Mouse (Mus musculus): ENCODE measurements around the gene Hist1h2bn.
"Not testable (repeated sequence)": the region's sequence is repeated elsewhere in the genome, so short reads cannot be mapped to it uniquely, and the experiment has no call there.

Gene Hist1h2bn

GRCm38 (mm10) chr13:21782361-21783254 is 28.7 kb downstream of the Hist1h2bn start:
- DNase-seq, result not testable (repeated sequence)

GRCm38 (mm10) chr13:21783255-21783617 is 29.3 kb downstream of the Hist1h2bn start, which contains the start of gene Hist1h3i:
TSS of gene Hist1h3i (minus strand) at chr13:21783370.
- DNase-seq, result peak; percentile 78

GRCm38 (mm10) chr13:21783734-21784161 is 29.8 kb downstream of the Hist1h2bn start:
- DNase-seq, result peak; percentile 29

- no peak for DNase-seq
Observed at GRCm38 (mm10) chr13:21784311-21784710, 30.4 kb downstream of the Hist1h2bn start.

GRCm38 (mm10) chr13:21786189-21786898 is 32.4 kb downstream of the Hist1h2bn start:
- no peak for DNase-seq

- DNase-seq, result peak; percentile 95
Observed at GRCm38 (mm10) chr13:21786899-21787629, 33.1 kb downstream of the Hist1h2bn start, which contains the start of the genes Hist1h2an and Hist1h2bp. TSS of gene Hist1h2an (minus strand) at chr13:21787218. TSS of gene Hist1h2bp (plus strand) at chr13:21787461.

- DNase-seq, result no peak
Observed at GRCm38 (mm10) chr13:21787760-21788593, 34.1 kb downstream of the Hist1h2bn start.

GRCm38 (mm10) chr13:21789925-21790324 is 36.0 kb downstream of the Hist1h2bn start:
- DNase-seq, result no peak

GRCm38 (mm10) chr13:21790601-21791283 is 36.8 kb downstream of the Hist1h2bn start:
- DNase-seq, result no peak

GRCm38 (mm10) chr13:21795584-21795983 is 41.7 kb downstream of the Hist1h2bn start:
- DNase-seq, result no peak

GRCm38 (mm10) chr13:21797163-21797562 is 43.2 kb downstream of the Hist1h2bn start:
- not testable (repeated sequence) for DNase-seq

- not testable (repeated sequence) for DNase-seq
Observed at GRCm38 (mm10) chr13:21803058-21803457, 49.1 kb downstream of the Hist1h2bn start.

All from kidney, postnatal 14 days (tissue).